Mouse (Mus musculus) left cerebral cortex, adult 8-10 months (tissue): ENCODE data around the gene Zbtb34. TPM values are rescaled to one million over a fixed set of nuclear protein-coding genes. Genes with fewer than 3 reads are reported as not detected.
A peak's percentile ranks its signal among the peaks of the same experiment; 100 is the strongest.

Experiments used
- DNase-seq, 2 experiments: peaks; one replicate each; pipeline ENCODE4 v3.0.0; 2022; ENCODE audit warnings: low spot score in 2 of 2
- total RNA-seq, 4 experiments: library from RNA; stranded (reverse); gene quantifications; 2 replicates each; pipeline ENCODE4 v1.2.4; 2022

Zbtb34 gene
- 10 to 100 TPM; 22.7 to 30.4 (median 24.4) TPM for total RNA-seq

DNA sequence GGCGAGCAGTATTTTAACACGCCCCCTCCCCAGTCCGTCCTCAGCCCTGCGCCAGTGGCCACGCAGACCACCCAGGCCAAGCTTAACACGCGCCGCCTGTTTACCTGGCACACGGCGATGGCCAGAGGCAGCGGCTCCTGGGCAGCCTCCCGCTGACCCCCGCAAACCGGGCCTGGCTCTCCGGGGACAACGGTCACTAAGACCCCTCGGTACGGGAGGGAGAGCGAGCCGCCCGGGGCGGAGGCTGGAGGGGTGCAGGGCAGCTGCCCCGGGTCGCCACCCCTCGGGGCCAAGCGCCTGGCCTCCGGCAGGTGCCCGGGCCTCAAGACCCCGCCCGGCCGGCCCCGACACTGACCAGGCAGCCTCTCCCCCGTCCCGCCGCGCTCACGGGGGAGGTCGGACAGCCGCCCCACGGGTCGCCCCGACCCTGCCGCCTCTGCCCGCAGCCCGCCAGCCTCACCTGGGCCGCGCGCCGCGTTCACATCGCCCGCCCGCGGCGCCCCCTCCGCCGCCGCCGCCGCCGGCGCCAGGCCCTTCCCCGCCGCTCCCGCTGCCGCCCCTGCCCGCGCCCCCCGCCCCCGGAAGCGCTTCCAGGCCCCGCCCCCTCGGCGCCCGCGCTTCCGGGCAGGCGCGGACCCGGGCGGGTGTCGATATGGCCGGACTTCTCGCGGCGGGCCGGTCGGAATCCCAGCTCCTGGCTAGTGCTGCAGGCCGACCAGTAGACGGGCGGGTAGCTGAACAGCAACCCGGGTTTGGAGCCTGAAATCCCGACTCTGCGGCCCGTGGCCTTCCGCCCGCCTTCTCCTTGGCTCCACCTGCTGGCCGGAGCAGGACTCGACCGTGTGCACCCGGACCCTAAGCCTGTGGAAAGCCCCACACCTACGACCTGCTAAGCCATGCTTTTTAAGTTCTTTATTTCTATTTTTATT, at the start of gene Zbtb34:
TSS of gene Zbtb34 (minus strand) at position 554 of the 929 bp plus-strand sequence.
- peak in 1 of 2 experiments; percentile 37 for DNase-seq

DNA sequence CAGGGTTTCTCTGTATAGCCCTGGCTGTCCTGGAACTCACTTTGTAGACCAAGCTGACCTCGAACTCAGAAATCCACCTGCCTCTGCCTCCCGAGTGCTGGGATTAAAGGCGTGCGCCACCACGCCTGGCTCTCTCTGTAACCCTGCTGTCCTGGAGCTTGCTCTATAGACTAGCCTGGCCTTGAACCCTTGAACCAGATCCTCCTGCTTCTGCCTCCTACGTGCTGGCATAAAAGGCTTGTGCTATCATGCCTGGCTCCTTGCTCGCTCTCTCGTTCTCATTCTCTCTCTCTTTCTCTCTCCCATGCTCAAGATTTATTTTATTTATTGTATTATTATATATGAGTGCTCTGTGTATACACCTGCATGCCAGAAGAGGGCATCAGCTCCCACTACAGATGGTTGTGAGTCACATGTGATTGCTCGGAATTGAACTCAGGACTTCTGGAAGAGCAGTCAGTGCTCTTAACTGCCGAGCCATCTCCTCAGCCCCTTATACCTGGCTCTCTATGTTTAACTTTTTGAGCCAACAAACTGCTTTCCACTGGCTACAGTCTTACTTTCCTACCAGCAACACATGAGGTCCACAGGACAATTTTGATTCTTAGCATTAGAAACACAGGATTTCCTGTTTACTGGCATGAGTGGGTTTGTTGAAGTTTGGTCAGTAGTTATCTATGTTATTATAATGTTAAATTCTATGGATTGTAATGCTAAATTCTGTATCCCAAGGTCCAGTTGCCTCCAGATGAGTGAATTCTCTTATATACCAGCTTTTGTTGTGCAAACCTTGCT, 47.0 kb upstream of the Zbtb34 start:
- no peak for DNase-seq

DNA sequence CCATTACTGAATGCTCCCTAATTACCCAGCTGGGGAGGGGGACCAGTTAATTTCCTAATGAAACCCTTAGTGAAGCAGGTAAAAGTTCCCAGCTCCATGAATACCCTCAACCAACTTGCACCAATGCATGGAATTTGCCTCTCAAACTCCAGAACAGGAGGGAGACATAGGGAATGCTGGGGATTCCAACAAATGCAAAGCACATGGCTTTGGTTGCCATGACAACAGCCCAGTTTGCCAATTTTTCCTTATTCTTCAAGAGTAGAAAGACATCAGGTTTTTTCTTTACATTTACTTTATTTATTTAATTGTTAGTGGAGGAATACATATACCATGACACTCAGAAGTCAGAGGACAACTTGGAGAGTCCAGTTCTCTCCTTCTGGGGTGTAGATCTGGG, 44.8 kb upstream of the Zbtb34 start:
- DNase-seq = peak in 1 of 2 experiments; percentile 67

DNA sequence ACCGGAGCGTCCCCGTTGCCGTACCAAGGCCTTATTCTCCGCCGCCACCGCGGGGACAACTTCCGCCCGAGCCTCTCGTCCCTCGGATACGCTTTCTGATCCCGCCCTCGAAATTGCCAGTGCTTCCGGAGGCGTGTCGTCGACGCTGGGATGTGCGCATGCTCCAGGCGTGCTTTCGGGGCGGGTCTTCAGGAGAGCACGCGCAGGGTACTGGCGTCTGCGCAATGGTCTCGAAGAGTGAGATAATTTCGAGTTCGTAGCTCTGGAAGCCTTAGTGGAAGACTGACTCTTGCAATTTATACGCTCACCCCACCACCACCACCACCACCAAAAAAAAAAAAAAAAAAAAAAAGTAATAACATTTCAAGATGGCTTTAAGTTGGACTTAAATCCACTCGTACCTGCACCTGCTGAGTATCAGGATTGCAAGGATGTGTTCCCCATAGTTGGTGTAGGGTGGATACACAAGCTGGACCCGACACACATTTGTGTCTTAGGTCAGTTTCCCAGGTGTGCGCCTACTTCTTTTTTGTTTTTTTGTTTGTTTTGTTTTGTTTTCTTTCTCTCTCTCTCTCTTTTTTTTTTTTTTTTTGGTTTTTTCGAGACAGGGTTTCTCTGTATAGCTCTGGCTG, 37.5 kb upstream of the Zbtb34 start, which contains the start of gene Zbtb43:
TSS of gene Zbtb43 (minus strand) at position 94 of the 632 bp plus-strand sequence.
- peak; percentile 87 to 93 for DNase-seq

DNA sequence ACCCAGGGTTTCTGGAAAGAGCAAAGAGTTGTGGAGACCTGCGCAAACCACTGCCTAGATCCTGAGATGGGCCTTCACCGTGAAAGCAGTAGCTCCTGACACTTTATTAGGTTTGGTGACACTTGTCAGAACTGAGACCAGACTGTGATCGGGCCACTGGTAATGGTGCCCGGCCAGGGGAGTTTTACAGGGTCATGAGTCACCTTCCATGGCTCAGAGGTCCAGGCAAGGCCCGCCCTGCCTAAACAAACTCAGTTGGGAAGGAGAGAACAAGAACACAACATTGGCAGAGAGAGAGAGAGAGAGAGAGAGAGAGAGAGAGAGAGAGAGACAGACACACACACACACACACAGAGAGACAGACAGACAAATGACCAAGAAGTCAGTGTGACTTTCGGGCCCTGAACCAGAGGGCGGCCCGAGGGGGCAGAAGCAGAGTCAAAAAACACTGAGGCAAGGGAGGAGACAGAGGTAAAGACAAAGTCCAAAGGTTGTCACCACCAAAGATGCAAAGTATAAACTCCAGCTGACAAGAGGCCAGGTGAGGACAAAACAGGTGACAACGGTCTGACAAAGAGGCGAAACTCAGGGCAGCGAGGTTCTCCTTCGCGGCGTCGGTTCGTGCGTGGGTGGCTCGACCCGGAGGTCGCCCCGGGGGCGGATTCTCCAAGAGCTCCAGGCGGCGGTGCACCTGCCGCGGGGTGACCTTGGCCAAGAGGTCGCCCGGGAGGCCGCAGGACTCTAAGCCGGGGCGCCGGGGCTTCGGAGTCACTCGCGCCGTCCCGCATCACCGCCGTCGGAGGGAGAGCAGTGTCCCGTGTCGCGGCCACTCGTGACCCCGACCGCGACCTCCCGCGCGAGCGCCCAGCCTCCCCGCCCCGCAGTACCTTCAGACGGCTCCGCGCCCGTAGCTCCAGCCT, 36.7 kb upstream of the Zbtb34 start:
- no peak for DNase-seq

DNA sequence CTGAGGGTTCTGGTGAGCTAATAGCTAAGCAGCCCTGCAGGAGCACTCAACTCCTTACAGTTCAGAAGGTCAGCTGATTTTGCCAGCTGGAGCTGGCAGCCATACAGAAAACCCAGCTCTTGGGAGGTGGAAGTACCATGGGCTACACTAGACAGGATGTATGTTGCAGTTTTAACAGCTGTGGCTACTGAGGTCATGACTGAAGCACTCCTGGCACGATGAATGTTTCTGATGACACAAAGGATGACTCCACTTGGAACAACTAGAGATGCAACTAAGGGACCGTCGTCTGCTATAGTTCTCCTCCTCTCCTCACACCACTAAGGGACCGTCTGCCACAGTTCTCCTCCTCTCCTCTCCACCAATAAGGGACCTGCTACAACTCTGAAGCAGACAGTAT, 34.8 kb upstream of the Zbtb34 start:
- no peak for DNase-seq

DNA sequence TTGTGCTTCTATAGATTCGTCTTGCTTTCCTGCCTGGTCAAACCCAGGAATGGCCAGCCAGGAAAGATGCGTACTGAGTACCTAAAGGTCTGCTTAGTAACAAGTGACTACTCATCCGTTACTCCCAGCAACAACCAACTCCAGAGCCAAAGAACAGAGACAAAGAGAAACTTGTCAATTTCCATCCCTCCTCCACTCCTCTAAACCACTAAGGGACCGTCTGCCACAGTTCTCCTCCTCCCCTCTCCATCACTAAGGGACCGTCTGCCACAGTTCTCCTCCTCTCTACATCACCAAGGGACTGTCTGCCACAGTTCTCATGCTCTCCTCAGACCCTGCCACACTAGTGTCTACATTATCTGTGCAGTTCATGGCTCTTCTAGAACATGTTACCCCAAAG, 34.1 kb upstream of the Zbtb34 start:
- DNase-seq = no peak

DNA sequence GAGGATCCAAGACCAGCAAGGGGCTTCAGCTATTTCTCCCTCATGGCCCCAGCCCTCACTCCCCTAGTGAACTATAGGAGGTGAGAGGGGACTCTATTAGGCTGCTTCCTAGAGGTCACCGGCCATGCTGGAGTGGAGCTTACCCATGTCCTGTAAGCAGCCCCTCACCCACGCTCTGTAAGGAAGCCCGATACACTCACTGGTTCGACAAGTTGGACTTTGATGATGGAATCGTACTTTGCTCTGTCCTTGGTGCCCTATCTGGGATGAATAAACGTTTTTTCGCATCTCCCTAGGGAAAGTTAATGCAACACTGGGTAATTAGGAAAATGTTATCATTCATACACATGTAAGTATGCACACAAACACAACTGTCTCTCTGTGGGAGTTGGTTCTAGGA, 30.9 kb upstream of the Zbtb34 start:
- no peak for DNase-seq

DNA sequence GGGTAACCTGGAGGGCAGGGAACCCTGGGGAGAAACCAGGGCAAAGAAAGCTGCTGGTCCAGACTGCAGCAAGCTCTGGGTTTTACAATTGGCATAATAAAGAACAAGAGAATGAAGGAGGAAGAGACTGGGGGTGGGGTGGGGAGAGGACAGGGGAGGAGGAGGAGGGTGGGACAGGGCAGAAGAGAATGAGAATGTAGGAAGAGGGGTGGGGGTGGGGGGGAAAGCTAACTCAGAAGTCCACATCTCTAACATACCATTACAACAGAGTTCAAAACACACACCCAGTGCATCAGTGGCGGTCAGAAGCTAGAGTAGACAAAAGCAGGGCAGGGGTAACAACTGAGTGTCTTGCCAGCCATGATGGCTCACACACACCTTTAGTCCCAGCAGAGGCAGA, 29.9 kb upstream of the Zbtb34 start:
- no peak for DNase-seq

DNA sequence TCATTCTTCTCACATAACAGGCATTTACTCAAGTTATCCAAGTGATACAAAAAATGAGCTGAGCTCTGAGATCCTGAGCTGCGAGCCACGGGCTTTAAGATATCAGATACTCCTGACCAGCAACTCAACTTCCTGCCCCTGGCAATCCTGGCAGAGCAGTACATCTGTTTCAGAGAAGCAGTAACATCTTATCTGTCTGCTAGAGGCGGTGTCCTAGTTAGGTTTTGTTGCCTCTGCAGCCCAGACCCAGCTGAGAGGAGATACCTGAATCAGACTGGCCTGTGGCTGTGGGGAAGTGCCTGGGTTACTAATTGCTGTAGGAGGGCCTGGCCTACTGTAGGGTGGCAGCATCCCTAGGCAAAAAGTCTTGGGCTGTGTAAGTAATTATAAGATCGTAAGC, 28.5 kb upstream of the Zbtb34 start:
- no peak for DNase-seq

DNA sequence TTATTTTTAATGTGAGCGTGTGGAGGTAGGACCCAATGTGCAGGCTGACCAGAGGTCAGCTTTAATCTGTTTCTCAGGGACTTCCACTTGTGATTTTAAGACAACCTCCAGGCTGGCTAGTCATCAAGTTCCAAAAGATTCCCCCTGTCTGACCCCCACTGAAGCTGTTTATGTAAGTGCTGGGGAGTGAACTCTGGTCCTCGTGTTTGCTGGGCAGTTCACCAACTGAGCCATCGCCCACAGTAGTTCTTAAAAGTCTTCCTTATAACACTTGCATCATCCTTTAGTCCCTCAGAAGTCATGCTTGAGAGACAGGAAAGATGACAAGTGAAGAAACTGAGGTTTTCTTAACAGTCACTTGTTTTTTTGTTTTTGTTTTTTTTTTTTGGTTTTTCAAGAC, 25.6 kb upstream of the Zbtb34 start:
- DNase-seq = no peak

DNA sequence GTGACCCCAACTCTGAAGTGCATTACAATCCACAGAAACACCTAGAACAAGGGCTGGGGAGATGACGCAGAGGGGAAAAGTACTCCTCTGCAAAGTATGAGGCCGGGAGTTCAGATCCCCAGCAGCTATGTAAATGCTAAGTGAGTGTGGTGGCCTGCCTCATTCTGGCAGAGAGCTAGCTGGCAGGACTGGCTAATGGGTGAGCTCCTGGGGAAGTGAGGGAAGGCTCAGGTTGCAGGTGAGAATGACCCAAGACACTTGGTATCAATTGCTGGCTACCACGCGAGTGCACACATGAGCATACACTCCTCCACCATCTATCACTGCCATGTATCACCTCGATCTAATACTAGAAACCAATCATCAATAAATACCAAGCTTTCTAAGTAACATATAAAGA, 25.1 kb upstream of the Zbtb34 start:
- DNase-seq = no peak

DNA sequence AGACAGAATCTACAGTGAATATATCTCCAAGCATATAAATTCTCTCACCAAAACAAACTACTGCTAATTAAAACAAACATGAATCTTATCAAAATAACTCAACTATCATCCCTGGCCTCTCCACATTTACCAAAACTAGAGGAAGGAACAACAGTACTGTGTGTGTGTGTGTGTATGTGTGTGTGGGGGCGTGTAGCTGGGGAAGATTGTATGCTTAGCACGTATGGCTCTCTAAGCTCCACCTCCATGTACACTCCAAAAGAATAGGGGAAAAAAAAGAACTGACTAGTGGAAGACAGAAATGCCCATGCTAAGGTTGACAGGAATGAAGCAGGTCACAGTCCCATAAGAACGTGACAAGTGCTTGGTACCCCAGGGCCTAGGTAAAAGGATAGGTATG, 24.2 kb upstream of the Zbtb34 start:
- DNase-seq = no peak

DNA sequence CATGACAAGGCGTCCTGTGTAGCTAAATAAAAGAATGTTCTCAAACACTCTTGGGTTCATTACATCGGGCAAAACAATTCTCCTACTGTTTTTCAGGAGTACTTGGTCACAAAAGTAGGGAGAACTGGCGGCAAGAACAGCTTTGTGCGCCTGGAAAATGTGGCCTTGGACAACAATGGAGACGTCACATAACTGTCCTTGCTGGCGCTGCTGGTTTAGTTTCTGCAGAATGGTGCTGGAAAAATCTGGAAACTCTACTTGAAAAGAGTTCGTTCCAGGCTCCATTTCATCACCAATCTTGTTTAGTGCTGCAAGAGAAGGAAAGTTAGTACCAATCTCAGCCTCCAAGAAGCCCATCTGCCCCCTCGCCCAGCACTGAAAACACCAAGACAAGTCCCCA, 23.7 kb upstream of the Zbtb34 start:
- DNase-seq = no peak

DNA sequence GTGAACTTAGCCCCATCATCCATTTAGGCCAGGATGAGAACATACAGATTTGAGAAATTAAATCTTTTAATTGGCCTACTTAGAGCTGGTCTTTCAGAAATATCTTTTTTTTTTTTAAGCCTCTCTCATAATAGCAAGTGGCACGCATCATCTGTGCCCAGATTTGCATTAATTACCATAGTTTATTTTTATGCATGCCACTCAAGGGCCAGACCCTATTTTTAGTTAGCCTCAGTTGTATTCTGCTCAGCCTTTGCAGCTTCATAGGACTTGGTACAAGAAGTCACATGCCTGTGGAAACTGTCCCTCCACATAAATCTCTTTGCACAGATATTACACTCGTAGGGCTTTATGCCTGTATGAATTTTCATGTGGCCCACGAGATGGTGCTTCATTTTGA, 22.4 kb upstream of the Zbtb34 start:
- no peak for DNase-seq

DNA sequence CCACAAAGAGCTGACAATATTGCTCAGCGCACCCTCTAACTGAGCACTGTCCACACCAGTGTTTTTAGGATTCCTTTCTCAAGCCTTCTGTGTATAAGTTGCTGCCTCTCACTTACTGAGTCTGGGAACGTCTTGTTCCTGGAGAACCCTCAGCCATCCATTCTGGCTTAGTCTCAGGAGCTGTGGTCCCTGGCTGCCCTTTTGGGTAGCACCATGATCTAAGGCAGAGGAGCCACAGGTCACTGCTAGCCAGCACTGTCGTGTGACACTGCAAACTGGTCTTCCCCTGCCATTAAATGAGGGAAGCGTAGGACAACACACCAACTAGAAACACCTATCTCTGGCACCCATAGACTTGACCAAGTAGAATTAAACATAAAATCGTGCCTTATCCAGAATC, 21.6 kb upstream of the Zbtb34 start:
- DNase-seq = no peak

DNA sequence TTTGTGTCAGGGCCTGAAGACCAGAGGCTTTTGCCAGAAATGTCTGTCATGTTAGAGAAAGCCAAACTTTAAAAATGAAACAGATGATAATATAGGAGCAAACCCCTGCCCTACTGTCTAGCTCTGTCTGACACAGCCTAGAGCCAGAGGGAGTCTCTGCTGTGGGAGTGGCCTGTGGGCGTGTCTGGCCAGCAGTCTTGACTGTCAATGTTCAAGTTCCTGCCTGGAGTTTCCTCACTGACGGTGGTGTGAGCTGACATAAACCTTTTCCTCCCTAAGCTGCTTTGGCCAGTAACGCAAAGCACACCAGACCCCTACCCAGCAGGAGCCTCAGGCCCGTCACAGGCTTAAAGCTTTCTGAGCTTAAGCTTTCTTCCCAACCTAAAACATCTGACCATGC, 21.0 kb upstream of the Zbtb34 start:
- DNase-seq = no peak

DNA sequence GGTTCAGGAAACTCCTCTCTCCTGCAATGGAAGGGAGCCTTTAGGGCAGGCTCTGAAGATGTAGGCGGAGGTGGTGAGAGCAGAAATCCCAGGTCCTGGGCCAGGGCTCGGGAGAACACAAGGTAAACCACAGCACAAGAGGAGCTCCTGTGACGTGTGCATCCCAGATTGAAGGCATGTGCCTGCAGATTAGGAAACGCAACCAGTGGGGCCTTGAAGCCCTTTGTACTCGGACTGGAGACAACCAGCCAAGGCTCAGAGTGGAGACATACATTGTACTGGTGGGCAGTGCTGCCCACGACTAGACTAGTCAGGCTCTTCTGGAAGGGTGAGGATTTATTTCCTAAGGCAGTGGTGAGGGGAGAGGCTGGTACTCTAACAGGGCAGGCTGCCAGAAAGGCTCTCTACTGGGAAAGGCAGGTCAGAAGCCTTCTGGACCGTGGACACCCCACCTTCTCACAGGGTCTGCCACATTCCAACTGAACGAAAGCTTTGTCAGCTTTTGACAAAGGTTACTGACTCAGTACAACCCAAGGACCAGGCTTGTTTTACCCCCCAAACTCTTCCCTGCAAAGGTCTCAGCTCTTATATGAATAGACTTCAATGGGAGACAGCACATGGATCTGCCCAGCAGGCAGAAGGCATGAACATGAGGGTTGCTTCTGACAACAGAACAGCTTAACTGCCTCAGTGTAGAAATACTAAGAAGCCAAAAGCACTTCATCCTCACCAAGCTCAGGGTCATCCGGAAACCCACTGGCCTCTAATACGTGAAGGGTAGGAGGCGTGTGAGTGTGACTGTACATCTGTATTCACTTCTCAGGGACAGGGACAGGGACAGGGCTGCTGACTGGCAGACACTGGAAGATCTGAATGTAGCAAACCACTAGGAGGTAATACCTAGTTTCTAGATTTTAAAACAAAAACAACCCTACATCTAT, 20.2 kb upstream of the Zbtb34 start:
- DNase-seq = no peak

DNA sequence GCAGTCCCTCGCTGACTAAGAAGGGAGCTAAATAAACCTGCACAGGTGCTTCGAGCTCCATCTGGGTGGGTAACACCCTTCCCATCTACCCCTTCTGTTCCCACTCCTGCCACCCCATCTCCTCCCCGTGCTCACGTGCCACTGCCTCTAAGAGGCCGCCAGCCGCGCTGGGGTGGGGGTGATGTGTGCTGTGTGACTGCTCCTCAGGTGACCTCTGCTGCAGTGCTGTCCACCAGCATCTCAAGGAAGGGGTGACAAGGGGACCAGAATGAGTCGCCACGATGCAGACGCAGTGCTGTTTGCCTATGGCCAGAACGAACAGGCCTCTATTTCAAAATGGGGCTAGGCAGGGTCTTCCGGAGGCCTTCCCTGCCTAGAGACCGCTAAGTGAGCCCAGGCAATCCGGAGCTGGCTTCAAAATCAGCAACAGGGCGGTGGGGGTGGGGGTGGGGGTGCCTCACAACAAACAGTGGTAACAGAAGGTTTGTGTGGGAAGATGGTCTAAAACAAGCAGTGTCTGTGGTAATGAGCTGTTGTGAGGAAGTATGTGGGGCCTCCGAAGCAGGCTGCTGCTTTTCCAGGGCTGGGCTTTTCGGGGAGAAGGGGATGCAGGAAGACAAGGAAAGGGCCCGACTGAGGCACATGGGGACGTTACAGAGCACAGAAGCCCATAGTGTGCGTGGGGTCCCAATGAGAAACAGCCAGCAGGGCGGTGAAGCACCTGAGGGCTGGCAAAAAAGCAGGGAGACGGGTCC, 18.2 kb upstream of the Zbtb34 start:
- peak in 1 of 2 experiments; percentile 72 for DNase-seq
